Mouse (Mus musculus): ENCODE data around the gene LTO1. TPM values are rescaled to one million over a fixed set of nuclear protein-coding genes. Genes with fewer than 3 reads are reported as not detected.
"Not testable (repeated sequence)": the region's sequence is repeated elsewhere in the genome, so short reads cannot be mapped to it uniquely, and the experiment has no call there.

LTO1 gene
- total and polyA plus RNA-seq, 2 experiments from 2014 or later = 18.9 to 19.2 TPM

DNA sequence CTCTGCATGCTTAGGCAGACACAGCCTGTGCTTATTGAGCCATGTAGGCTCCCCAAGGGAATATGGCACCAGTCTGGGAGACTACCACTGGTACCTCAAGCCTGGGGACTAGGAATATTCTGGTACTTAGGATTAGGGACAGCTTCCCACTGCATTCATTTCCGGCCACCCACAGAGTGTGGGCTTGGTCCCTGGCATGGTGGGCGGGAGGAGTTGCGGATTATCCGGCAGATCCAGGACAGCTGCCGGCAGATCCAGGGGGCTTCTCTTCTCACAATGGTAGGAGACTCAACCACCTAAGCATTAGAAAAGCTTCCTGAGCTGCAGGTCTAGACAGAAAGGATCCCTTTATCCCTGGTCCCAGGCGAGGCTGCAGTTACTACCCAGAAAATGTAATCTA, 16.4 kb upstream of the LTO1 start:
- H3K9ac ChIP-seq (replicated peaks; ENCODE audit: low read length, poor library complexity, severe bottlenecking) = no peak overlapping the region
- H3K36me3 ChIP-seq (ENCODE audit: insufficient read depth, low read length) = no peaks in the 10 kb centered on the region
- no peak overlapping the region for H3K27ac ChIP-seq (ENCODE audit: low read depth, low read length)
- ATAC-seq (ENCODE audit: low FRiP score) (no peak), DNase-seq (ENCODE audit: low spot score) (no peak)
- H3K9me3 ChIP-seq (ENCODE audit: low read length) = no peaks in the 10 kb centered on the region
- no peak overlapping the region for H3K4me2 ChIP-seq (ENCODE audit: low read depth, low read length, poor library complexity, severe bottlenecking)
- H3K27me3 ChIP-seq (ENCODE audit: insufficient read depth, low read length) = peaks cover 13% of the 10 kb centered on the region
- TF ChIP-seq CTCF (IDR thresholded peaks at IDR 0.05) = no peak
- H3K4me3 ChIP-seq (ENCODE audit: low read depth, low read length) = no peak overlapping the region
- peaks cover 5% of the 10 kb centered on the region for H3K4me1 ChIP-seq (ENCODE audit: insufficient read depth, low read length)
- 33% methylated on average over 6 of the region's 6 CpGs for WGBS

DNA sequence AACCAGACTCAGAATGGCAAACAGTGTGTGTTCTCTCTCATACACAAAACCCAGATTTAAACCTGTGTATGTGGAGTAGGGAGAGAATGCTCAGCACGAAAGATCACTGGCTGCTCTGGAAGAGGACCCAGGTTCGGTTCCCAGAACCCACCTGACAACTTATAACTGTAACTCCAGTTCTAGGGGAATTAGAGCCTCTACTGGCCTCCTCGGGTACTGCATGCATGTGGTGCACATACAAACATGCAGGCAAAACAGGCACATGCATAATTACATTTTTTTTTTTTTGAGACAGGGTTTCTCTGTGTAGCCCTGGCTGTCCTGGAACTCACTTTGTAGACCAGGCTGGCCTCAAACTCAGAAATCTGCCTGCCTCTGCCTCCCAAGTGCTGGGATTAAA, 9.4 kb upstream of the LTO1 start:
- H3K4me2 ChIP-seq (ENCODE audit: low read depth, low read length, poor library complexity, severe bottlenecking); H3K4me3 ChIP-seq (ENCODE audit: low read depth, low read length); H3K27me3 ChIP-seq (ENCODE audit: insufficient read depth, low read length); H3K27ac ChIP-seq (ENCODE audit: low read depth, low read length); H3K9ac ChIP-seq (replicated peaks; ENCODE audit: low read length, poor library complexity, severe bottlenecking); H3K4me1 ChIP-seq (ENCODE audit: insufficient read depth, low read length); H3K36me3 ChIP-seq (ENCODE audit: insufficient read depth, low read length); H3K9me3 ChIP-seq (ENCODE audit: low read length); DNase-seq (ENCODE audit: low spot score); ATAC-seq (ENCODE audit: low FRiP score): not testable (repeated sequence)
- WGBS = 98% methylated on average over 3 of the region's 3 CpGs
- TF ChIP-seq CTCF (IDR thresholded peaks at IDR 0.05) = peak; percentile 27

DNA sequence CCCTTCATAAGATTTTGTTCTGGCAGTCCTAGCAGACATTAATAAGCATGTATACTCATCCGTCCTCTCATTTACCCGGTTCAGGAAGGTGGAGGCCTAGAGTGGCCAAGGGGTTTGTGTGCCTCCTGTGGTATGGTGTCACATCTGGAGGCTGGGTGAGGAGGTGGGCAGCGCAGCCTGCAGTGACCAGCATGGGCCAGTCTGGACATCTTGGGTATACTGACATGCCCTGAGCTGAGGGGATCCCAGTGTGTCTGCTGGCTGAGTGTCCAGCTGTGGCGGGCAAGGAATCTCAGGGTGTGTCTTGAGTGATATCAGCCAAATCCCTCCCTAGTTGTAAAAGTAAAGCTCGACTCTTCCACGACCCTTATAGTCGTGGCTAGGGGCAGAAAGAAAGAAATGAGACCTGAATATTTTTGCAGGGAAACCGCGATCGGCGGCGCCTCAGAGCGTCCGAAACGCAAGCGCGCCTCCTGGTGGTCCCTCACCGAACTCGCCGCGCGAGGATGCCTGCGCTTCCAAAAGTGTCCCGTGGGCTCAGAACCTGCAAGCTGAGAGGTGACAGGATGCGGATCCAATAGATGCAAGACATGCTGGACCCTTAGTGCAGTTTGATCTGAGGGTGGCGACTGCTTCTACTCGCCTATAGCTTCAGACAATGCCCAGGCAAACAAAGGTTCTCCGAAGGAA, 8.0 kb upstream of the LTO1 start:
- 9% methylated on average over 28 of the region's 28 CpGs for WGBS

DNA sequence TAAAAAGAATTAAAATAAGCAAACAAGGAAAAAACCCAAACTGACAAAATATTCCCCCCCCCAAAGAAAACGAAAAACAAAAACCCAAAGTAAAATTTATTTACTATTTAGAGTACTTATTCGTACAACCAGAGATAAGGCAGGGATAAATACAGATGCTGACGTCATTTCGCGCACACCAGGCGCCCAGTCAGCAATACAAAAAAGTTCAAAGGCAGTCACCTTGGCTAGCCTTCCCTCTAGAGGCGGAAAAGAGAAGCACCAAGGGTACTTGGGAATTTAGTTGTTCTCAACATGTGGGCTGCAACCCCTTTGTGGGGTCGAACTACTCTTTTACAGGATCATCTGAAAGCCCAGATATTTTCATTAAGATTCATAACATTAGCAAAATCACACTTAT, 7.1 kb upstream of the LTO1 start:
- no peaks in the 10 kb centered on the region for H3K4me1 ChIP-seq (ENCODE audit: insufficient read depth, low read length)
- no peak overlapping the region for H3K4me2 ChIP-seq (ENCODE audit: low read depth, low read length, poor library complexity, severe bottlenecking)
- 13% methylated on average over 8 of the region's 8 CpGs for WGBS
- H3K4me3 ChIP-seq (ENCODE audit: low read depth, low read length) = no peak overlapping the region
- H3K36me3 ChIP-seq (ENCODE audit: insufficient read depth, low read length) = no peaks in the 10 kb centered on the region
- H3K27ac ChIP-seq (ENCODE audit: low read depth, low read length) = no peak overlapping the region
- no peak for ATAC-seq (ENCODE audit: low FRiP score)
- peak; percentile 61 for TF ChIP-seq CTCF (IDR thresholded peaks at IDR 0.05)
- no peaks in the 10 kb centered on the region for H3K9me3 ChIP-seq (ENCODE audit: low read length)
- 0 out of 2 replicates have a peak, but pooled peaks cover 4% of the 10 kb centered on the region for H3K27me3 ChIP-seq (ENCODE audit: insufficient read depth, low read length)
- DNase-seq (ENCODE audit: low spot score) = no peak
- H3K9ac ChIP-seq (replicated peaks; ENCODE audit: low read length, poor library complexity, severe bottlenecking) = no peak overlapping the region

More for the DNA sequence above, 8.0 kb upstream of the LTO1 start:
- Histone ChIP-seq H3K4me2 (ENCODE audit: low read depth, low read length, poor library complexity, severe bottlenecking) (peak overlapping the region; percentile 42), H3K27me3 (ENCODE audit: insufficient read depth, low read length) (0 out of 2 replicates have a peak, but pooled peaks cover 4% of the 10 kb centered on the region), H3K4me1 (ENCODE audit: insufficient read depth, low read length) (no peaks in the 10 kb centered on the region), H3K9me3 (ENCODE audit: low read length) (no peaks in the 10 kb centered on the region), H3K27ac (ENCODE audit: low read depth, low read length) (no peak overlapping the region), H3K36me3 (ENCODE audit: insufficient read depth, low read length) (no peaks in the 10 kb centered on the region), H3K9ac (replicated peaks; ENCODE audit: low read length, poor library complexity, severe bottlenecking) (0 out of 2 replicates have a peak overlapping the region, but pooled peaks have one; percentile 20), H3K4me3 (ENCODE audit: low read depth, low read length) (peak overlapping the region; percentile 8; the same call in 1 of the 2 replicates)
- peak; percentile 90 for TF ChIP-seq CTCF (IDR thresholded peaks at IDR 0.05)
- no peak for ATAC-seq (ENCODE audit: low FRiP score)
- DNase-seq (ENCODE audit: low spot score) = peak; percentile 67

DNA sequence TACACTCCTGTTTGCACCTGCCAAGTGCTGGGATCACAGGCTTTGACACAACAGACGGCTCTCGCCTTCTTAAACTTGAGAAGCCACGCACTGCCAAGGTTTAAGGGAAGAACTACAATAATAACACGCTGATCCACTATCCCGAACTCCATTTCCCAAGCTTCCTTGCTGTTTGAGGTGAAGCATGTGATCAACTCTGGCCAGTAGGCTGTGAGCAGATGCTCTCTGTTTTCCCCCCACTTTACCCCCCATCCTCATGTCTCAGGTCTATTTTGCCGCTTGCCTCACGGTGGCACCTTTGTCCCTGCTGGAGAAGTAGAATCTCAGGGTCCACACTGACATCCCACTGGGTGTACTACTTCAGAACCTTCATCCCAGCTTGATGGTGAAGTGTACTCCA, 6.2 kb upstream of the LTO1 start:
- H3K27me3 ChIP-seq (ENCODE audit: insufficient read depth, low read length) = 0 out of 2 replicates have a peak, but pooled peaks cover 4% of the 10 kb centered on the region
- peak; percentile 37 for TF ChIP-seq CTCF (IDR thresholded peaks at IDR 0.05)
- no peaks in the 10 kb centered on the region for H3K4me1 ChIP-seq (ENCODE audit: insufficient read depth, low read length)
- ATAC-seq (ENCODE audit: low FRiP score) = peak; percentile 51; the same call in 1 of the 2 replicates
- 0 out of 2 replicates have a peak overlapping the region, but pooled peaks have one; percentile 9 for H3K4me2 ChIP-seq (ENCODE audit: low read depth, low read length, poor library complexity, severe bottlenecking)
- WGBS = 34% methylated on average over 7 of the region's 7 CpGs
- no peak overlapping the region for H3K27ac ChIP-seq (ENCODE audit: low read depth, low read length)
- no peak overlapping the region for H3K9ac ChIP-seq (replicated peaks; ENCODE audit: low read length, poor library complexity, severe bottlenecking)
- H3K4me3 ChIP-seq (ENCODE audit: low read depth, low read length) = no peak overlapping the region
- DNase-seq (ENCODE audit: low spot score) = peak; percentile 40
- no peaks in the 10 kb centered on the region for H3K36me3 ChIP-seq (ENCODE audit: insufficient read depth, low read length)
- H3K9me3 ChIP-seq (ENCODE audit: low read length) = no peaks in the 10 kb centered on the region

DNA sequence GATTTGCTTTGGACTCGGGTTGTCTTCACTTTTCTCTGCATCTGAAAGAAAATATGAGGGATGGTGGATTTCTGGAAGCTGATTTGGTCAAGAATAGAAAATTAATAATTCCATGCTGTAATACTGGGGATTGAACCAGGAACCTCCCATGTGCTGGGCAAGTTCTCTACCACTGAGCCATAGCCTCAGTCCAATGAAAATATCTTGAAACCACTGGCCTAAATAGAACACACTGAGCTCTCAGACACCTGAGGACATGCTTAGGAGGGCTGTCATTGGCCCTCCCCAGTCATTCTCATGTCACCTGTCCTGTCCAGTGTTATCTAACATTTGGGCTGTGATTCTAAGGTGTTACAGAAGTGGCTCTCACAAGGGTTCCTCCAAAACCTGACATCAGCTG, 3.8 kb upstream of the LTO1 start:
- no peaks in the 10 kb centered on the region for H3K9me3 ChIP-seq (ENCODE audit: low read length)

More for the DNA sequence above, 3.8 kb upstream of the LTO1 start:
- Histone ChIP-seq H3K4me3 (ENCODE audit: low read depth, low read length) (no peak overlapping the region), H3K9ac (replicated peaks; ENCODE audit: low read length, poor library complexity, severe bottlenecking) (no peak overlapping the region), H3K4me1 (ENCODE audit: insufficient read depth, low read length) (peaks cover 4% of the 10 kb centered on the region; the same call in 1 of the 2 replicates), H3K27ac (ENCODE audit: low read depth, low read length) (no peak overlapping the region), H3K36me3 (ENCODE audit: insufficient read depth, low read length) (no peaks in the 10 kb centered on the region), H3K4me2 (ENCODE audit: low read depth, low read length, poor library complexity, severe bottlenecking) (no peak overlapping the region), H3K27me3 (ENCODE audit: insufficient read depth, low read length) (0 out of 2 replicates have a peak, but pooled peaks cover 4% of the 10 kb centered on the region)
- TF ChIP-seq CTCF (IDR thresholded peaks at IDR 0.05) = no peak
- DNase-seq (ENCODE audit: low spot score) (no peak), ATAC-seq (ENCODE audit: low FRiP score) (no peak)
- WGBS = 91% methylated on average over 1 of the region's 1 CpGs
